Mouse (Mus musculus) bone marrow, adult 2 months (tissue): ENCODE results near the gene Psmb9. TPM values are rescaled to one million over a fixed set of nuclear protein-coding genes. Genes with fewer than 3 reads are reported as not detected.

ENCODE experiments used
- H3K27ac ChIP-seq: fragments of 200-500 bp; 2 replicates; pipeline ENCODE4 v1.5.1; 2012; ENCODE audit warnings: low read depth, mild to moderate bottlenecking, control low read depth, inconsistent platforms, low read length; ENCODE audit not compliant: control insufficient read depth, poor library complexity, insufficient read depth
- H3K4me1 ChIP-seq: fragments of 200-500 bp; 2 replicates; pipeline ENCODE4 v1.6.1; 2011; ENCODE audit warnings: low read length; ENCODE audit not compliant: control insufficient read depth, insufficient read depth
- H3K4me3 ChIP-seq: fragments of 200-500 bp; replicated peaks from 2 replicates; pipeline ENCODE3; 2011; ENCODE audit warnings: mild to moderate bottlenecking, low read depth, low read length, control low read depth; ENCODE audit not compliant: control insufficient read depth
- CTCF ChIP-seq: fragments of 200-500 bp; IDR thresholded peaks from 2 replicates; pipeline ENCODE4 v1.5.1; 2011; ENCODE audit warnings: low read length, control low read depth; ENCODE audit not compliant: control insufficient read depth, insufficient read depth
- POLR2A ChIP-seq: fragments of 200-500 bp; IDR thresholded peaks from 2 replicates; pipeline ENCODE4 v1.6.1; 2011; ENCODE audit warnings: low read depth, mild to moderate bottlenecking, control low read depth, low read length, borderline replicate concordance; ENCODE audit not compliant: control insufficient read depth
- WGBS: fragments of 180-500 bp; shearing (Covaris S2); methylation state at CpG from one replicate; pipeline ENCODE4 v1.1.7; 2018; 5-methylcytosine and 5-hydroxymethylcytosine counted together
- polyA plus RNA-seq: library from polyadenylated mRNA; stranded (reverse); fragments of >200 nt; gene quantifications from 2 replicates; pipeline ENCODE4 v1.2.4, GENCODE M21; 2011; ENCODE audit warnings: low replicate concordance; ENCODE audit not compliant: missing spikeins, insufficient read depth, insufficient read length

Gene Psmb9
- polyA plus RNA-seq, 1 experiment, result 156 TPM

DNA sequence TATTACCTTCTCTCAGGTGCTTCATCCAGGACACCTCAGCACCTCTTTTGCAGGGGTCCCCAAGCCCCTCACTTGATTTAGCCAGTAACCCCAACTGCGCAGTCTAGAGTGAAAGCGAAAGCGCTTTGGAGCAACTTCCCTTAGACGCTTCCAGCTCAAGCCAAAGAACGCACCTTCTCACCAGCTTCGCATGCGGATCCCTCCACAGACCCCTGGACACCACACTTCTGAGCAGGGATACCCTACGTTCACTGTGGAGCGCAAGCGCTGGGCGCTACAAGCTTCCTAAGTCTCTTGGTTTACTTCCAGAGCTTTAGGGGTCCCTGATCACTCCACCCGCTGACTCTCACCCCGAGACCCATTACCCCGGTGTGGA, 691 bp downstream of the Psmb9 start:
- peak overlapping the region; percentile 94 for H3K27ac ChIP-seq

DNA sequence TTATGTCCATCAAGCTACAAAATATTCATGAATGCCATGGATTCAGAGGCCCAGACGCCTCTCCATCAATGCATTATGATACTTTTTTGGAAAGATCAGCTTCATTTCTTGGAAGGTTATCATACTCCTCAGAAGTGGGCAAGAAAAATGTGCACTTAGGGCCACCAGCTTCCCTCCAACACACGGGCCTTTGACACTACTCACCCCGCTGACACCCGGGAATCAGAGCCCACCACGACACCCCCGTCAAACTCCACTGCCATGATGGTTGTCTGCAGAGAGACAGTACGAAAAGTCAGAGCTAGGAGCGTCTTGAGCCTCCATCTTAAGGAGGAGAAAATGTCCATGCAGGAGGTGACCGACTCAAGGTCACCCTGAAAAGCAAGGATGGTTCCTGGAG, 2.0 kb downstream of the Psmb9 start:
- Histone ChIP-seq H3K27ac (no peak overlapping the region), H3K4me3 (no peak overlapping the region), H3K4me1 (peaks cover 2% of the 10 kb centered on the region)
- WGBS, result 74% methylated on average over 9 of the region's 9 CpGs
- TF ChIP-seq POLR2A (no peak), CTCF (no peak)

More for the DNA sequence above, 691 bp downstream of the Psmb9 start:
- WGBS, result under 1% methylated on average over 14 of the region's 14 CpGs
- peak overlapping the region; percentile 97 for H3K4me3 ChIP-seq
- peaks cover 2% of the 10 kb centered on the region for H3K4me1 ChIP-seq
- no peak for TF ChIP-seq POLR2A
- no peak for TF ChIP-seq CTCF

DNA sequence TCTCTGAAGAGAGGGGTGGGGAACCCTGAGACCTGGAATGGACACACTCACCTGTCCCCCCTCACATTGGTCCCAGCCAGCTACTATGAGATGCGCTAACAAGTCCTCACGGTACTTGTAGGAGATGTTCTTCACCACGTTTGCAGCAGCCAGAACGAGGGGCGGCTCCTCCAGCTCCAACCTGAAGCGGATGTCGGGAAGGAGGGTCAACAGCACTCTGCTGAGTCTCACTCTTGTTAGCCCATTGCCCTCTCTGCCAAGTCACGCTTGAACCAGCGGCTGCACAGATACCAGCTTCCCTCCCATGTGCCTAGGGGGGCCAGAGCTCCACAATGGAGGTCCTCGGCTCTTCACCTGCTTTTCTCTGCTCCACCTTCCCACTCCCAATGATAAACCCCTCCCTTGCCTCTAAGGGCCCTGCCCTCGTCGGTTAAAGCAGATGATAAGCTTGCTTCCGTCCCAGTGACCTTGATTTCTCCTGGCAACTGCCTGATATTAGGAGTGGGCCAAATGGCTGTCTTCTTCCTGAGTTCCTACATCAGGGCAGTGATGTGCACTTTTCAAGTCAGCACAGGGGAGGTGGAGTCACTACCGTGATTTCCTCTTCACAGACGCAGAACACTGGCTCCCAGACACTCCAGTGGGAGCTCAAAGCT, 3.9 kb downstream of the Psmb9 start:
- peaks cover 2% of the 10 kb centered on the region for H3K4me1 ChIP-seq
- WGBS, result 76% methylated on average over 15 of the region's 15 CpGs
- TF ChIP-seq CTCF (no peak), POLR2A (no peak)
- H3K4me3 ChIP-seq, result no peak overlapping the region
- H3K27ac ChIP-seq, result no peak overlapping the region

DNA sequence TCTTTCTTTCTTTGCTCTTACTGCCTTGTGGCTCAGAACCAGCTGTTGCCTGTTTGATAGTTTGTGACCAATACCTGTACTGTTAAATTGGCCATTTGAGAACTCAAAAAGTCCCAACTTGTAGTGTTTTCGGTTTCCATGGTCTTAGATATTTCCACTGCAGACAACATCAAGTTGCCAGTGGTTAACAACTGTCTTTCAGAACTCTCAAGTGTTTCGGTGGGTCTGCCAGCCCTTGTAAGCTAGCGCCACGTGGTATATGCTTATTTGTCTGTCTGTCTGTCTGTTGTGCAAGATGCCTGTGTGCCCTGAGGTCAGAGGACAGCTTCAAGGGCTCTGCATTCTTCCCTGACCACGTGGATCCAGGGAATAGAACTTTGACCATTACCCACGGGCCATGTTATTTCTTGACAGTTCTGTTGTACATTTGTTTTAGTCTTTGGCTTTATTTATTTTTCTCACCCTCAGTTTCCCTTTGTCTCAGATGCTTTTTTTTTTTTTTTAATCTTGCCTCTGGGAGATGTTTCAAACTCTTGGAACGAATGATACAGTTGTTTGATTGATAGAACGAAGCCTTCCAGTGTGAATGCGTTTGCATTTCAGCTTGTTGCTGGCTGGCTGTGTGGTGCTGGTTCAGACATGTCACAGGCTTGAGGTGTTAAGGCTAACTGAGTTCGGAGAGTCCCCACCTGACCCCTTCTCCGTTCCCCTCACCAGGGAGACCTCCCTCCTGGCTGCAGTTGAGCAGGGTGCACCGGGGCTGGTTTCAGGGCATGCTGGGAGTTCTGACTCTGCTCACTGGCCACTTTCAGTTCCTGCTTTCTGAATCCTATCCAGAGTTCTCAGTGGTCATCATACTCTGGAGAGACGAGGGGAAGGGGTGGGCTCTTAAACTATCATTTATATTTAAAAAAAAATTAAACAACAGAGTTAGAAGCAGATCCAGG, 7.4 kb downstream of the Psmb9 start:
- TF ChIP-seq CTCF (no peak), POLR2A (no peak)
- WGBS, result 54% methylated on average over 13 of the region's 13 CpGs
- H3K27ac ChIP-seq, result no peak overlapping the region
- H3K4me1 ChIP-seq, result no peaks in the 10 kb centered on the region; the same call in 1 of the 2 replicates
- H3K4me3 ChIP-seq, result no peak overlapping the region

DNA sequence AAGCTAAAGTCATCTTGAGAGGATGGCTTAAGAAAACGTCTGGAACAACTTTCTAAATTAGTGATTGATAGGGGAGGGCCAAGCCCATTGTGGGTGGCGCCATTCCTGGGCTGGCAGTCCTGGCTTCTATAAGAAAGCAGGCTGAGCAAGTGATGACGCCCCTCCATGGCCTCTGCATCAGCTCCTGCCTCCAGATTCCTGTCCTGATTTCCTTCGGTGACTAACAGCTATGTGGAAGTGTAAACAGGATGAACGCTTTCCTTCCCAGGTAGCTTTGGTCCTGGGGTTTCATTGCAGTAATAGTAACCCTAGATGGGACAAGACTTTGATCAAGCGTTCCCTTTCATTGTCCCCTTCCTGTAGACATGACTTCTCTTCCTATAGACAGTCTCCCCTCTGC, 8.5 kb downstream of the Psmb9 start:
- Histone ChIP-seq H3K4me3 (no peak overlapping the region), H3K27ac (no peak overlapping the region), H3K4me1 (peaks cover 2% of the 10 kb centered on the region; the same call in 1 of the 2 replicates)
- WGBS, result 75% methylated on average over 6 of the region's 6 CpGs
- TF ChIP-seq CTCF, result no peak
- no peak for TF ChIP-seq POLR2A

DNA sequence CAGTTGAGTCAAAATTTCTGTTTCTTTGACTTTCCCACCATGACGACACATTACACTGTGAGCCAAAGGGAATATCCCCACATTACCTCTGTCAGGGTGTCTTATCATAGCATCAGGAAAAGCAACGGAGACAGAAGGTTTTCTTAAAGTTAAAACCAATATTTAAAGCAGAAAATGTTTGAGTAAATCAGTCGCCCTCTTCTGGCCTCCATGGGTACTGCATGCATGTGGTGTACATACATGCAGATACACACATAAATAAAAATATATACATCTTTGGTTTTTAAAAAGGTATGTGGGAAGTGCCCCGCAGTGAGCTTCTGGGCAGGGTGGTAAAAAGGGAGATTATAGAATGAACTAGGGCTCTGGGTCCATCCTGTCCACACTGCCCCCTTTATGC, 10.4 kb downstream of the Psmb9 start:
- Histone ChIP-seq H3K4me1 (peaks cover 2% of the 10 kb centered on the region; the same call in 1 of the 2 replicates), H3K27ac (no peak overlapping the region), H3K4me3 (no peak overlapping the region)
- 77% methylated on average over 4 of the region's 4 CpGs for WGBS
- TF ChIP-seq POLR2A (no peak), CTCF (no peak)

DNA sequence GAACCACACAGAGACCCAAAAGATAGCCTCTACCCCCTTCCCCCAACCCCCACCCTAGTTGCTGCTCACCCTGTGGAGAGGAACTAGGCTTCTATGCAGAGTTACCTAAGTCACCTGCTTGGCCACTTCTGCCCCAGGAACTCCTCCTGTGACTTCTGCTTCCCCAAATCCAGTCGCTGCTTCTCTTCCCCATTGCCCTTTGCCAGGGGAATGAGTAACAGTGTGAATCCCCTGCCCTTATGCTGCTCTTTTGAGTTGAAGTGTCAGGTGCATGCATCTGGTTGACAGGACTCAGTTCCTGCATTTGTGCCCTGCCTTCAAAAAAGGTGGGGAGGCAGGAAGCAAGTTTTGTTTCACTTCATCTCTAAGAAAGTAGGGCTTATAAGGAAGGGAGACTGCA, 13.5 kb downstream of the Psmb9 start:
- WGBS, result 5% methylated on average over 1 of the region's 1 CpGs
- H3K4me3 ChIP-seq, result no peak overlapping the region
- TF ChIP-seq CTCF (no peak), POLR2A (no peak)
- H3K4me1 ChIP-seq, result peaks cover 2% of the 10 kb centered on the region; the same call in 1 of the 2 replicates
- peak overlapping the region; percentile 43; the same call in 1 of the 2 replicates for H3K27ac ChIP-seq

DNA sequence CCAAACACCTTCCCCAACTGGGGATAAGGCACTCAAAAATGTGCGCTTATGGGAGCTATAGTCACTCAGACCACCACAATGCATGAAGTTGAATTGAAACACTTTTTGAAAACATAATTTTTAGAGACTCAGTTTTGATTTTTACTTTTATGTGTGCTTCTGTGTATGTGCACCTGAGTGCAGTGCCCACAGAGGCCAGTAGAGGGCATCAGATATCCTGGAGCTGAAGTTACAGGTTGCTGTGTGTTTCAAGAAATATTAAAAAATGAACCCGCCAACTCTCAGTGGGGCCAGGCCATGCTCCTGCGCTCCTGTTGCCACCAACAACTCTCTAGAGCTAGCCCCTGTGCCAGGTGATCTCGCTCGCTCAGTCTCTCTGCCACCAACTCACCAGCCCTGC, 15.0 kb downstream of the Psmb9 start:
- H3K4me1 ChIP-seq, result peaks cover 2% of the 10 kb centered on the region; the same call in 1 of the 2 replicates
- no peak overlapping the region for H3K4me3 ChIP-seq
- TF ChIP-seq POLR2A (no peak), CTCF (0 out of 2 replicates have a peak, but pooled peaks have one; percentile 24)
- 96% methylated on average over 5 of the region's 5 CpGs for WGBS
- H3K27ac ChIP-seq, result no peak overlapping the region
